In the genomic region with DNA sequence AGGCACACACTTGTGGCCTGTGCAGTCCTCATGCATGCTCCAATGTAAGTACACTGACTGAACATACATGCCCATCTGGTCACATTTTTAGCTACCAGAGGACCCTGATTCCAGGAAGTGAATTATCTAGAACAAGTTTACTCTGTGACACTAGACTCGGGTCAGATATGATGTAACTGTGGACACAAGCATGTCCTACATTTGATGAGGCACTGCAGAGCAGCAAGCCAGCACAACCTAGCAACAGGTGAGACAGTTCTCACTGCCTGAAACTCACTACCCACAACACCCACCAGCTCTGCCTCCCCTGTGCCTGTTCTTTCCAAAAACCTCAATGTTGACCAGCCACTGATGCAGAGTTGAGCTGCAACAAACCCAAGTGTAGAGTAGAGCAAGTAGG, we compare ENCODE assay signal across 23 mouse cellular contexts. TPM values are rescaled to one million over a fixed set of nuclear protein-coding genes. Genes with fewer than 3 reads are reported as not detected.
DNase-seq lines count a peak whose midpoint lies in the region; ATAC-seq and TF ChIP-seq lines count a peak whose summit lies in the region.
"Had no signal": no experiment of that assay in that cellular context is flagged by ENCODE, and none has a peak within 500 bp of the region (broad histone marks: within the 10 kb centered on the region; RNA-seq: fewer than 3 reads in every experiment).

No protein-coding gene starts in this region.

- H3K27me3 ChIP-seq in cerebellum, adult 2 months (ENCODE audit: control insufficient read depth, insufficient read depth, low read length), result no peaks in the 10 kb centered on the region
- H3K27me3 ChIP-seq in heart, embryonic 13.5 days (replicated peaks), result peaks cover 6% of the 10 kb centered on the region; the same call in 1 of the 2 replicates
- no peaks in the 10 kb centered on the region; the same call in 1 of the 2 replicates for H3K27me3 ChIP-seq in midbrain, embryonic 11.5 days (ENCODE audit: control insufficient read depth, insufficient read depth, low read length)
- H3K27me3 ChIP-seq in midbrain, embryonic 14.5 days (ENCODE audit: control insufficient read depth, insufficient read depth, low read length), result no peaks in the 10 kb centered on the region
- no peaks in the 10 kb centered on the region for H3K27me3 ChIP-seq in hindbrain, embryonic 16.5 days (replicated peaks; ENCODE audit: control insufficient read depth, insufficient read depth, low read length)
- H3K27me3 ChIP-seq: embryonic facial prominence, embryonic 12.5 days; forebrain, embryonic 15.5 days had no signal

- H3K27ac ChIP-seq in cerebellum, adult 2 months (ENCODE audit: insufficient read depth, low read length), result peak overlapping the region; percentile 39
- no peak overlapping the region for H3K27ac ChIP-seq in heart, embryonic 13.5 days (replicated peaks)
- H3K27ac ChIP-seq in midbrain, embryonic 11.5 days (ENCODE audit: low read depth, low read length), result no peak overlapping the region
- H3K27ac ChIP-seq in midbrain, embryonic 14.5 days (replicated peaks; ENCODE audit: low read depth, low read length), result no peak overlapping the region
- H3K27ac ChIP-seq in hindbrain, embryonic 16.5 days (ENCODE audit: low read depth, low read length), result no peak overlapping the region
- H3K27ac ChIP-seq: embryonic facial prominence, embryonic 12.5 days; forebrain, embryonic 15.5 days; neural tube, embryonic 13.5 days had no signal

- TF ChIP-seq CTCF in cerebellum, adult 2 months (IDR thresholded peaks at IDR 0.05; ENCODE audit: borderline replicate concordance, insufficient read depth, low read depth, low read length), result no peak

- 39% methylated on average over 1 of the region's 1 CpGs for WGBS in cerebellum, adult 2 months
- WGBS in heart, embryonic 13.5 days, result 56% methylated on average over 1 of the region's 1 CpGs
- 88% methylated on average over 1 of the region's 1 CpGs for WGBS in midbrain, embryonic 11.5 days
- 89% methylated on average over 1 of the region's 1 CpGs for WGBS in midbrain, embryonic 14.5 days
- 95% methylated on average over 1 of the region's 1 CpGs for WGBS in hindbrain, embryonic 16.5 days

- no peak for DNase-seq in cerebellum, adult 2 months
- DNase-seq in cerebellum, postnatal 4 days (ENCODE audit: low spot score in 2 of 2), result no peak
- no peak for DNase-seq in heart, adult 9 months (ENCODE audit: low spot score in 2 of 2)
- DNase-seq in midbrain, embryonic 11.5 days (ENCODE audit: low spot score, missing footprints), result peak; percentile 53
- DNase-seq in midbrain, embryonic 14.5 days, result no peak
- DNase-seq: adrenal gland, adult 8-10 months; gastrocnemius, postnatal 25 days; heart, adult 18-20 months; kidney, postnatal 36 days; layer of hippocampus, postnatal 36 days; retina, postnatal 1 day; right cerebral cortex, postnatal 4 days; thymus, adult 18-20 months; thymus, postnatal 36 days had no signal

- peaks cover 57% of the 10 kb centered on the region for H3K36me3 ChIP-seq in heart, embryonic 13.5 days
- H3K36me3 ChIP-seq in midbrain, embryonic 11.5 days (ENCODE audit: control insufficient read depth, insufficient read depth, low read length), result no peaks in the 10 kb centered on the region
- H3K36me3 ChIP-seq in midbrain, embryonic 14.5 days (ENCODE audit: control insufficient read depth, insufficient read depth, low read length), result peaks cover 30% of the 10 kb centered on the region
- H3K36me3 ChIP-seq in hindbrain, embryonic 16.5 days (ENCODE audit: control insufficient read depth, insufficient read depth, low read length), result peaks cover 7% of the 10 kb centered on the region; the same call in 1 of the 2 replicates

- no peaks in the 10 kb centered on the region for H3K9me3 ChIP-seq in heart, embryonic 13.5 days
- H3K9me3 ChIP-seq in midbrain, embryonic 11.5 days (ENCODE audit: control insufficient read depth, low read length), result no peaks in the 10 kb centered on the region
- H3K9me3 ChIP-seq in midbrain, embryonic 14.5 days (ENCODE audit: control insufficient read depth, low read length), result no peaks in the 10 kb centered on the region
- no peaks in the 10 kb centered on the region for H3K9me3 ChIP-seq in hindbrain, embryonic 16.5 days (ENCODE audit: control insufficient read depth, low read length)
- H3K9me3 ChIP-seq: embryonic facial prominence, embryonic 12.5 days; forebrain, embryonic 15.5 days; neural tube, embryonic 13.5 days had no signal

- no peak for ATAC-seq in heart, embryonic 13.5 days (ENCODE audit: extremely low read depth, insufficient number of reproducible peaks, low FRiP score, low TSS enrichment)
- no peak for ATAC-seq in midbrain, embryonic 11.5 days (ENCODE audit: low FRiP score)
- ATAC-seq in midbrain, embryonic 14.5 days (ENCODE audit: low FRiP score, low TSS enrichment), result no peak
- no peak for ATAC-seq in hindbrain, embryonic 16.5 days
- ATAC-seq: activated CD4-positive, CD25-positive, alpha-beta regulatory T cell, adult 4 months; forebrain, embryonic 15.5 days; intestine, postnatal 0 days; midbrain, embryonic 16.5 days had no signal

- peak overlapping the region; percentile 38; the same call in 1 of the 2 replicates for H3K9ac ChIP-seq in heart, embryonic 13.5 days
- no peak overlapping the region for H3K9ac ChIP-seq in midbrain, embryonic 11.5 days (ENCODE audit: low read length)
- no peak overlapping the region for H3K9ac ChIP-seq in midbrain, embryonic 14.5 days (replicated peaks; ENCODE audit: low read length)
- H3K9ac ChIP-seq in hindbrain, embryonic 16.5 days (ENCODE audit: low read depth, low read length), result no peak overlapping the region
- H3K9ac ChIP-seq: embryonic facial prominence, embryonic 12.5 days; forebrain, embryonic 15.5 days; neural tube, embryonic 13.5 days had no signal

- no peak overlapping the region for H3K4me2 ChIP-seq in heart, embryonic 13.5 days
- no peak overlapping the region for H3K4me2 ChIP-seq in midbrain, embryonic 11.5 days
- no peak overlapping the region for H3K4me2 ChIP-seq in midbrain, embryonic 14.5 days (ENCODE audit: low read length)
- H3K4me2 ChIP-seq in hindbrain, embryonic 16.5 days (ENCODE audit: low read length), result no peak overlapping the region
- H3K4me2 ChIP-seq: embryonic facial prominence, embryonic 12.5 days; forebrain, embryonic 15.5 days; neural tube, embryonic 13.5 days had no signal

- peak overlapping the region; percentile 36 for H3K4me3 ChIP-seq in cerebellum, adult 2 months (replicated peaks; ENCODE audit: insufficient read depth, low read depth, low read length)
- no peak overlapping the region for H3K4me3 ChIP-seq in heart, embryonic 13.5 days
- H3K4me3 ChIP-seq in midbrain, embryonic 11.5 days (ENCODE audit: low read depth, low read length), result no peak overlapping the region
- no peak overlapping the region for H3K4me3 ChIP-seq in midbrain, embryonic 14.5 days (replicated peaks; ENCODE audit: low read depth, low read length)
- no peak overlapping the region for H3K4me3 ChIP-seq in hindbrain, embryonic 16.5 days (ENCODE audit: low read length)
- H3K4me3 ChIP-seq: embryonic facial prominence, embryonic 12.5 days; forebrain, embryonic 15.5 days; myocyte; neural tube, embryonic 13.5 days had no signal

- H3K4me1 ChIP-seq in cerebellum, adult 2 months (ENCODE audit: control insufficient read depth, insufficient read depth, low read length), result peaks cover 20% of the 10 kb centered on the region
- H3K4me1 ChIP-seq in heart, embryonic 13.5 days, result peaks cover 36% of the 10 kb centered on the region
- peaks cover 12% of the 10 kb centered on the region for H3K4me1 ChIP-seq in midbrain, embryonic 11.5 days (ENCODE audit: control insufficient read depth, insufficient read depth, low read length)
- H3K4me1 ChIP-seq in midbrain, embryonic 14.5 days (ENCODE audit: control insufficient read depth, insufficient read depth, low read length), result peaks cover 16% of the 10 kb centered on the region
- H3K4me1 ChIP-seq in hindbrain, embryonic 16.5 days (ENCODE audit: control insufficient read depth, insufficient read depth, low read depth, low read length), result peaks cover 25% of the 10 kb centered on the region

- TF ChIP-seq POLR2A in cerebellum, adult 2 months (IDR thresholded peaks at IDR 0.05; ENCODE audit: borderline replicate concordance, insufficient read depth, low read length), result no peak

RNA-seq across cellular contexts. Expression of a gene that starts 2.7 kb away (rescaled TPM):
- 77.6 and 79.6 TPM in 2 replicates for polyA plus RNA-seq in cerebellum, adult 2 months (2012; rRNA removed)
- polyA plus RNA-seq in heart, embryonic 13.5 days (2015; fragmentation: Nextera tagmentation; extraction: Ambion mirVana), result 19.5 and 23.3 TPM in 2 replicates
- 37.5 and 43.2 TPM in 2 replicates for polyA plus RNA-seq in midbrain, embryonic 11.5 days (2014; fragmentation: Nextera tagmentation; extraction: Ambion mirVana)
- 28.3 and 33.3 TPM in 2 replicates for polyA plus RNA-seq in midbrain, embryonic 14.5 days (2014; fragmentation: Nextera tagmentation; extraction: Ambion mirVana)
- 12.8 and 23.9 TPM in 2 replicates for polyA plus RNA-seq in hindbrain, embryonic 16.5 days (2015; fragmentation: Nextera tagmentation; extraction: Ambion mirVana)

RNA-seq across cellular contexts. Expression of a gene that starts 31.5 kb away (rescaled TPM):
- 3.3 TPM in 2 replicates for polyA plus RNA-seq in cerebellum, adult 2 months (2012; rRNA removed)
- 12.1 and 12.5 TPM in 2 replicates for polyA plus RNA-seq in heart, embryonic 13.5 days (2015; fragmentation: Nextera tagmentation; extraction: Ambion mirVana)
- 8.5 and 8.9 TPM in 2 replicates for polyA plus RNA-seq in midbrain, embryonic 11.5 days (2014; fragmentation: Nextera tagmentation; extraction: Ambion mirVana)
- 4.2 and 6.1 TPM in 2 replicates for polyA plus RNA-seq in midbrain, embryonic 14.5 days (2014; fragmentation: Nextera tagmentation; extraction: Ambion mirVana)
- 4.7 and 5.9 TPM in 2 replicates for polyA plus RNA-seq in hindbrain, embryonic 16.5 days (2015; fragmentation: Nextera tagmentation; extraction: Ambion mirVana)
